Mouse (Mus musculus) cerebellum, postnatal 4 days (tissue): ENCODE measurements at regions not wholly inside any gene's neighbourhood (a gene's known extent, or its start where the extent isn't known, plus 50 kb on each side); places are given as distances from the start of the nearest gene placed in this dataset.

Experiments used
- DNase-seq, 2 experiments: peaks; one replicate each; pipeline ENCODE4 v3.0.0; 2022; ENCODE audit warnings: low spot score in 2 of 2, mixed read lengths in 1 of 2

DNA sequence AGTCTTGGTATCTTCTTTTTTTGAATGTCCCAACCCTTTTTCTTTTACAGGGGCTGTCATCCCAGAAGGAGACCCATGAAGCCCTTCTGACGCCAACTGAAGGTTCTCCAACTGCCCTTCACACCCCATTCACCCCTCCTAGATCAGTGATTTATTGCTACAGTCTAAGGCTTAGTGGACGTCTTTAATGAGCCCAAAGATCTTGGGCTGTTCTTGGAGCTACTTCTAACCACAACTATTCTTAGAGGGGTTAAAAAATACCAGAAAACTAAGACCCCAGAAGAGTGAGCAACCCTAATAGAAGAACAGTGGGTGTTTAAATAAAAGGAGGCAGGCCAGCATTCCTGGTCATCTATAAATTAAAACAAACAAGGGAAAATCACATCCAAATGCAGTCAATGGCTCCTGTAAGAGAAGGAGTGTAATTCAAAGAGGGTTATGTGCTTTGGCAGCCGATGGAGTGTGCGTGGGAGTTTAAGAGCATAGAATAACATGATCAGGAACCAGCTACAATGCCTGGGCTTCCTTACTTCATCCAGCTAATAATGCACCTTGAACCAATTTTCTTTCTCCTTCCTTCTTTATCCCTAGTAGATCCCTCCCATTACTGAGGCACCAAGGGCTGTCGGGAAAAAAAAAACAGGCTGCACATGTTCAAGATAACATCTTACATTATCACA is 113.3 kb downstream of the Qpct start:
- DNase-seq: no peak

DNA sequence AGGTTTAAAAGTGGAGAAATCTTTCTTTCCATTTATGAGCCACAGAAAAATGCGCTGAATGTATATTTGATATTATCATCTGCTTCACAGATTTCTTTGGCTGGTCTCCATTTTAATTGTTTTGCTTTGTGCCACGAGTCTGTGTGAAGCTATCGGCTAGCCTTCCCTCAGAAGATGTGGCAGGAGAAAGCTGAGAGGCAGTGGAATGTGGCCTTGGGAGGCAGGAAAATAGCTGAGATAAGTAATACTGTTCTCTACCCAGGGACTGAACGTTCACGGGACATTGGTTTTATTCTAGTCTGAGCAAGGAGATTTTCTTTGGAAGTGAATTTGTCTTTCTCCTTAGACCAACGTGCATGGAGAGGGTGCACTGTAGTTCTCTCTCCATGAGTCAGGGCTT is 112.3 kb downstream of the Qpct start:
- no peak for DNase-seq

DNA sequence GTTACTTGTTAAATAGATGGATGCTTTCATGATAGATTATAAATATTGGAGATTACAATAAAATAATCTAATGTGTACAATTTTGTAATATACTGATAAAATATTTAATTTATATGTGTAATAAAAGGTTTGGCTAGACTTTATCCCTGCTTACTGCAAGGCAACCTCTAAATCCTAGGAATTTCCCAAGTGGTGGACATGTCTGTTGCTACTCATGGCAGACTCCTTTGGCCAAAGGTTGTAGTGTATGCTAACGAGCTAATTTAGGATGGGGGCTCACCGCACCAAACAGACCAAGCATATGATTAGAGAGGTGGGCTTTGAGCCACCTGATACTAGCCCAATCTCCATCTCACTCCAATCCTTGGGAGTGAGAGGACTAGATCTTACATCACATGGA is 102.4 kb downstream of the Qpct start:
- no peak for DNase-seq

DNA sequence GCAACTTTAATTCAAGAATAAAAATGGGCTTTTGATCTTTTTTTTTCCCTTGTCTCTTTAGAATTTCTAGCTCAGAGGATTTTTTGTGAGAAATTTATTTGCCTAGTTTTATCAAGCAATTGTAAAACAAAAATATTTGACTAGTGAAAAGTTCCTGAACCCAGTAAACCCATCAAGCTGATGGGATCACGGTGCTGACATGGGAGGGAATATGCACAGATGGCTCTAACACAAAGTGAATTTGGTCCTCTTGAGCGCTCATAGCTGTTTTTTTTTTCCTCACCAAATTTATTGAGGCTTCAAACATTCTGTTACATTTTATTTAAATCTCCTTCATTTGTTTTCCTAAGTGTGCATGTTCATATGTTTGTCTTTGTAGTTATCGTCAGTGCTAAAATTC is 101.1 kb downstream of the Qpct start:
- no peak for DNase-seq

DNA sequence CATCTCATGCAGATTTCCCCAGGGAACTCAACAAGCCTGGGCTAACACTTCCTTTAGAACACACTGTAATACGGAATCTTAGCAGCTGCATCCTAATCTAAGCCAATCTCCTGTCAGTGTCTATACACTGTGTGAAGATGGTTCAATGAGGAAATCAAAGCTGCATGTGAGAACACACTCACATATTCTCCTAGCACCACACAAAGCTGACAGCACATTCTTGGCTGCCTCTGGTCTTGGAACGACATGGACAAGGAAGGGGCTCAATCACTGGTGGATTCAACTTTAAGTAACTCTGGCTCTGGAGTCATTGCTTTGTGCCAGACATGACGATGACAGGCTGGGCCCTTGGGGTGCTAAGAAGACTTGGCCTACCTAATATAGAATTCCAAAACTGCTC is 96.2 kb downstream of the Qpct start:
- DNase-seq: no peak

DNA sequence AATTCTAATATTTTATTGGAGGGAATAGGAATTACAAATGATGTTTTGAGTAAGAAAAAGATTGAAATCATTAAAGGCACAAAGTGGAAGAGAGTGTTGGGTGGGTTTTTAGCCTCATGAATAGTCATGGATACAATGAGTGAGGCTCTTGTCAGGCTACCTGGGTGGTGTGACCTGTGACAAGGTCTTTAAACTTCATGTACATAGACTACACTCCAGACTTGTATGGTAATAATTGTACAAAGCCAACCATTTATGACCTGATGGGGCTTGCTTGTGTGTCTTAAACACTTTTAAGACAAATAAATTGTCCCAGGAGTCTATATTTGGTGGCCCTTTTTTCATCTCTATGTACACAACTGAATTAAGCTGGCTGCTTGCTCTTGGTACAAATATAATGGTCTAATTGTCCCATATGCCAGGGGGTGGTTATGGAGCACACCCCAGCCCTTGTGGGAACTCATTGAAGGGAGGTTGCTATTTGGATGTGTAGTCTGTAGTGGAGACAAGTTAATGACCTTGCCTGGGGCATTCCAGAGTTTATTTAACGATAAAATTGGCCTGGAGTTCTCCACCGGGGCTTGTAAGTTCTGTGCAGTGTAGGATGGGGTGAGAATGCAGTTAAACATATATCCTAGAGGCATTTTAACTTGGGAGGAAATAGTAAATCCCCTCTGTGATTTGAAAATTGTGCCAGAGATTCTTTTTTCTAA is 93.4 kb downstream of the Qpct start:
- DNase-seq: no peak

DNA sequence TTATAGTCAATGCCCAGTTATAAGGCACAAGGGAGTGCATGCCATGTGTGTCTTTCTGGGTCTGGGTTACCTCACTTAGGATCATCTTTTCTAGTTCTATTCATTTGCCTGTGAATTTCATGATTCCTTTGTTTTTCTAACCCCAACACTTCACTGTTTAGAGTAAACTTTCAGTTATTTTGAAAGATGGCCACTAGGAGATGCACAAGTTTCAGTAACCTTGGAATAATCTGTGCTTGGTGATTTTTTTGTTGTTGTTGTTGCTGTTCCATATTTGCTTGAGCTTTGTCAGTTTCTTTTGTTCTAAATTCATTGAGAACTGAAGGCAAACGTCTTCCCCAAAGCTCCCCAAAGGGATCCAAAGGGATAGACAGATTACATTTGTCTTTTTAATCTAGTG is 91.3 kb downstream of the Qpct start:
- no peak for DNase-seq
